Mouse (Mus musculus) heart, postnatal 36 days (tissue): ENCODE data around the gene Smg5. TPM values are rescaled to one million over a fixed set of nuclear protein-coding genes. Genes with fewer than 3 reads are reported as not detected.
A peak's percentile ranks its signal among the peaks of the same experiment; 100 is the strongest.
"Not testable (repeated sequence)": the region's sequence is repeated elsewhere in the genome, so short reads cannot be mapped to it uniquely, and the experiment has no call there.

Source experiments
- DNase-seq, 2 experiments: peaks; one replicate each; pipeline ENCODE4 v3.0.0; 2021 to 2022
- intact Hi-C: fragments of 180-260 bp; cut with DNase I; formaldehyde crosslinking; loops from one replicate; pipeline ENCODE4 v1.15.1; 2025
- total RNA-seq, 2 experiments: library from RNA; stranded (reverse); gene quantifications; 2 replicates each; pipeline ENCODE4 v1.2.3; 2021

Gene Smg5
- total RNA-seq, 2 experiments from 2014 or later: 38.7 to 42.7 TPM

- intact Hi-C loops: loop anchor here (5.0 kb wide), 1 partner anchor 42 kb away; the partner anchor contains the start of genes Cct3 and Tsacc
Observed at GRCm38 (mm10) chr3:88339006-88339405, 2.9 kb downstream of the Smg5 start.

GRCm38 (mm10) chr3:88350732-88351131 lies 14.7 kb downstream of the Smg5 start:
- intact Hi-C loops: no loop called here
- DNase-seq: no peak

More at GRCm38 (mm10) chr3:88339006-88339405, 2.9 kb downstream of the Smg5 start:
- DNase-seq: no peak

GRCm38 (mm10) chr3:88352907-88353306 lies 16.8 kb downstream of the Smg5 start:
- intact Hi-C loops: no loop called here
- DNase-seq: no peak

GRCm38 (mm10) chr3:88354396-88355165 lies 18.5 kb downstream of the Smg5 start:
- DNase-seq: no peak
- intact Hi-C loops: no loop called here

- intact Hi-C loops: no loop called here
- DNase-seq: no peak
Observed at GRCm38 (mm10) chr3:88359584-88359983, 23.5 kb downstream of the Smg5 start.

GRCm38 (mm10) chr3:88359989-88360388 lies 23.9 kb downstream of the Smg5 start:
- no peak for DNase-seq
- intact Hi-C loops: no loop called here

- intact Hi-C loops: no loop called here
Observed at GRCm38 (mm10) chr3:88361096-88361495, 25.0 kb downstream of the Smg5 start.

GRCm38 (mm10) chr3:88361612-88362313 lies 25.7 kb downstream of the Smg5 start:
- intact Hi-C loops: no loop called here
- DNase-seq: no peak

More at GRCm38 (mm10) chr3:88361096-88361495, 25.0 kb downstream of the Smg5 start:
- no peak for DNase-seq

GRCm38 (mm10) chr3:88363700-88364099 lies 27.6 kb downstream of the Smg5 start:
- intact Hi-C loops: no loop called here
- DNase-seq: no peak

GRCm38 (mm10) chr3:88364337-88364736 lies 28.3 kb downstream of the Smg5 start, which contains the start of gene Paqr6:
Gene Paqr6 (plus strand): TSS chr3:88364584.
- intact Hi-C loops: no loop called here
- DNase-seq: peak; percentile 59 to 74

GRCm38 (mm10) chr3:88365705-88366361 lies 29.8 kb downstream of the Smg5 start:
- intact Hi-C loops: no loop called here

GRCm38 (mm10) chr3:88366830-88367428 lies 30.9 kb downstream of the Smg5 start:
- DNase-seq: peak in 1 of 2 experiments; percentile 19
- intact Hi-C loops: not testable (repeated sequence)

More at GRCm38 (mm10) chr3:88365705-88366361, 29.8 kb downstream of the Smg5 start:
- DNase-seq: no peak

GRCm38 (mm10) chr3:88367517-88367916 lies 31.5 kb downstream of the Smg5 start:
- intact Hi-C loops, DNase-seq: not testable (repeated sequence)

- DNase-seq, intact Hi-C loops: not testable (repeated sequence)
Observed at GRCm38 (mm10) chr3:88368511-88368910, 32.5 kb downstream of the Smg5 start.

GRCm38 (mm10) chr3:88372643-88373042 lies 36.6 kb downstream of the Smg5 start, which contains the start of gene Bglap3:
Gene Bglap3 (minus strand): TSS chr3:88372743.
- intact Hi-C loops, DNase-seq: not testable (repeated sequence)

- DNase-seq, intact Hi-C loops: not testable (repeated sequence)
Observed at GRCm38 (mm10) chr3:88375750-88376626, 39.9 kb downstream of the Smg5 start.

GRCm38 (mm10) chr3:88376644-88377043 lies 40.6 kb downstream of the Smg5 start:
- intact Hi-C loops, DNase-seq: not testable (repeated sequence)

GRCm38 (mm10) chr3:88378599-88378998 lies 42.5 kb downstream of the Smg5 start, which contains the start of gene Bglap2:
Gene Bglap2 (minus strand): TSS chr3:88378699.
- intact Hi-C loops, DNase-seq: not testable (repeated sequence)
